Mouse (Mus musculus) 3T3-L1 (cell line): ENCODE data around the gene Calcoco2.
A peak's percentile ranks its signal among the peaks of the same experiment; 100 is the strongest.
"Not testable (repeated sequence)": the region's sequence is repeated elsewhere in the genome, so short reads cannot be mapped to it uniquely, and the experiment has no call there.

Source experiments
- DNase-seq: peaks from one replicate; pipeline ENCODE4 v3.0.0-alpha.2; 2015; ENCODE audit warnings: low read depth, low spot score

Calcoco2 gene

GRCm38 (mm10) chr11:96111751-96112150 is at the start of gene Calcoco2:
TSS of gene Calcoco2 (minus strand) at chr11:96111964.
- DNase-seq, result no peak

GRCm38 (mm10) chr11:96147471-96147870 is 35.7 kb upstream of the Calcoco2 start:
- DNase-seq, result no peak

GRCm38 (mm10) chr11:96145622-96146270 is 34.0 kb upstream of the Calcoco2 start:
- DNase-seq, result peak; percentile 86

GRCm38 (mm10) chr11:96143766-96144165 is 32.0 kb upstream of the Calcoco2 start:
- peak; percentile 66 for DNase-seq

GRCm38 (mm10) chr11:96140726-96141175 is 29.0 kb upstream of the Calcoco2 start:
- DNase-seq, result peak; percentile 95

- no peak for DNase-seq
Observed at GRCm38 (mm10) chr11:96135847-96136246, 24.1 kb upstream of the Calcoco2 start.

- peak; percentile 74 for DNase-seq
Observed at GRCm38 (mm10) chr11:96133239-96133865, 21.6 kb upstream of the Calcoco2 start, which contains the start of gene Ttll6. TSS of gene Ttll6 (plus strand) at chr11:96133786.

- peak; percentile 64 for DNase-seq
Observed at GRCm38 (mm10) chr11:96130606-96131005, 18.8 kb upstream of the Calcoco2 start.

- no peak for DNase-seq
Observed at GRCm38 (mm10) chr11:96124052-96124914, 12.5 kb upstream of the Calcoco2 start.

GRCm38 (mm10) chr11:96122806-96123205 is 11.0 kb upstream of the Calcoco2 start:
- peak; percentile 64 for DNase-seq

GRCm38 (mm10) chr11:96119401-96119800 is 7.6 kb upstream of the Calcoco2 start:
- DNase-seq, result no peak

- DNase-seq, result not testable (repeated sequence)
Observed at GRCm38 (mm10) chr11:96116925-96117324, 5.2 kb upstream of the Calcoco2 start.

- no peak for DNase-seq
Observed at GRCm38 (mm10) chr11:96116116-96116515, 4.4 kb upstream of the Calcoco2 start.

GRCm38 (mm10) chr11:96115416-96115815 is 3.7 kb upstream of the Calcoco2 start:
- no peak for DNase-seq

- DNase-seq, result peak; percentile 68
Observed at GRCm38 (mm10) chr11:96114077-96114476, 2.3 kb upstream of the Calcoco2 start.

- not testable (repeated sequence) for DNase-seq
Observed at GRCm38 (mm10) chr11:96110950-96111349, 814 bp downstream of the Calcoco2 start.

- DNase-seq, result peak; percentile 55
Observed at GRCm38 (mm10) chr11:96108376-96108775, 3.4 kb downstream of the Calcoco2 start.

- DNase-seq, result peak; percentile 77
Observed at GRCm38 (mm10) chr11:96093361-96093760, 18.4 kb downstream of the Calcoco2 start.

GRCm38 (mm10) chr11:96092674-96093291 is 19.0 kb downstream of the Calcoco2 start:
- peak; percentile 33 for DNase-seq

GRCm38 (mm10) chr11:96091073-96091472 is 20.7 kb downstream of the Calcoco2 start:
- peak; percentile 77 for DNase-seq

- no peak for DNase-seq
Observed at GRCm38 (mm10) chr11:96087981-96088380, 23.8 kb downstream of the Calcoco2 start.

- DNase-seq, result no peak
Observed at GRCm38 (mm10) chr11:96082682-96083081, 29.1 kb downstream of the Calcoco2 start.
